Mouse (Mus musculus) myocyte (in vitro differentiated cells): ENCODE data around the gene Tex11.

Experiments used
- E2F4 ChIP-seq: IDR thresholded peaks from one replicate; pipeline ENCODE4 v1.6.1; 2011; ENCODE audit warnings: mild to moderate bottlenecking, control low read depth, moderate library complexity; ENCODE audit not compliant: insufficient read depth
- MYOG ChIP-seq, 3 experiments: IDR thresholded peaks; one replicate each; pipeline ENCODE4 v1.6.1; 2011; ENCODE audit warnings: control low read depth in 2 of 3, low read depth in 2 of 3, mild to moderate bottlenecking in 2 of 3; ENCODE audit not compliant: insufficient read length in 2 of 3, control insufficient read depth in 1 of 3, insufficient read depth in 1 of 3
- POLR2A ChIP-seq: IDR thresholded peaks from one replicate; pipeline ENCODE4 v1.6.1; 2011; ENCODE audit warnings: low read depth, mild to moderate bottlenecking, control low read depth, moderate library complexity; ENCODE audit not compliant: insufficient read length
- SRF ChIP-seq: IDR thresholded peaks from one replicate; pipeline ENCODE4 v1.6.1; 2011; ENCODE audit warnings: low read depth; ENCODE audit not compliant: control insufficient read depth, insufficient read length
- TCF3 ChIP-seq: IDR thresholded peaks from one replicate; pipeline ENCODE4 v1.6.1; 2011; ENCODE audit warnings: low read depth, control low read depth; ENCODE audit not compliant: insufficient read length

DNA sequence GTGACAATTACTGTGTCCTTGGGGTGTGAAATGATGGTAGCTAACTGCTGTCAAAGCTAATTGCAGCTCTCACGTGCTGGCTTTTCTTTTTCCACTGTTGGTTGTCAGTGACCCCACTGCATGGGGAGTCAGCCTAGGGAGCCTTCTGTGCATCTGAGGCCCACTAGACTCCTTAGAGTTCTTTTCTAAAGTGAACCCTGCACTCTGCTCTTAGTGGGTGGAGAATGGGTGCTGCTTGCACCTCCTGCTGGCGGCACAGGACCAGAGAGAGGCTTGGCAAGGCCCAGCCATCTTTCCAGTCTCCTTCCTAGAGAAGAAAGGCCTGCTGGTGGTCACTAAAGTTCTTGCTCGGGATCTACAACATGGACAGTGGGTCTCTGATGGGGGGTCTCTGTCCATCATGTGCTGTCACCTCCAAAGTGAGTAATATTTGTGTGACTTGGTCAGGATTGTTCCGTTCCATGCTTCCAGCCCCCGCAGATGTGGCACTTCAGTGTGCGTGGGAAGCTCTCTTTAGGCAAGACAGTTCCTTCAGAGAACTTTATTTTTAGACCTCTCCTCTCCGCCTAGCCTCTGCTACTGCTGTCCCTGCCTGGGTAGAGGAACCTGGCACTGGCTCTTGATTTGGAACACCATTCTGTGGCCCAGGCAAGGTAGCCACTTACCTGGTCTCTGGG, 261.5 kb downstream of the Tex11 start:
- no peak for TF ChIP-seq POLR2A
- no peak for TF ChIP-seq TCF3
- no peak for TF ChIP-seq MYOG (IDR thresholded peaks at IDR 0.05; ENCODE audit: control insufficient read depth in 1 of 3, insufficient read depth in 1 of 3, insufficient read length in 2 of 3, low read depth in 2 of 3)
- no peak for TF ChIP-seq SRF
- no peak for TF ChIP-seq E2F4
